Mouse (Mus musculus): ENCODE data around the gene Lmo7.

DNA sequence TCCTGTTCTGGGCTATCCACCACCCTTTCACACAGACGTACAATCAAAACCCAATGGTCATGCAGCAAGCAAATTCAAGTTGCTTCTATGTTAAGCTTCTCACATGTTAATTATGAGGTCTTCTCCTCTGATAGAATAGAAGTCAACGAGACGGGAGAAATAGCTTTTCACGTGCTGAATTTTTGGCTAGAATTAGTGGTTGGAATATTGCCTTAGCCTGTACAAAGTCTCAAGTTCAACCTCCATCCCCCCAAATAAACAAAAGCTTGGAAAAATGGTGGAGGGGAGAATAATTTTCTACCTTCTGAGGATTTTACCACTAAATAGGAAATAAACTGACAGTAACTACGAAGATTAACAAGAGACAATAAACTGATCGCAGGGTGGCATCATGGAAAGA lies 42.0 kb downstream of the Lmo7 start:
- TF ChIP-seq ZNF384 (IDR thresholded peaks at IDR 0.05; ENCODE audit: low read depth, low read length) (no peak), ZC3H11A (IDR thresholded peaks at IDR 0.05; ENCODE audit: borderline replicate concordance, low read depth, low read length) (no peak), MAFK (IDR thresholded peaks at IDR 0.05; ENCODE audit: insufficient read depth, low read depth, low read length) (no peak)
